Mouse (Mus musculus) ZHBTc4 (cell line): ENCODE data around the gene Dbn1.

Experiments
- DNase-seq: peaks from one replicate; pipeline ENCODE4 v3.0.0-alpha.2; 2011; ENCODE audit warnings: low read depth, low spot score

Gene Dbn1

DNA sequence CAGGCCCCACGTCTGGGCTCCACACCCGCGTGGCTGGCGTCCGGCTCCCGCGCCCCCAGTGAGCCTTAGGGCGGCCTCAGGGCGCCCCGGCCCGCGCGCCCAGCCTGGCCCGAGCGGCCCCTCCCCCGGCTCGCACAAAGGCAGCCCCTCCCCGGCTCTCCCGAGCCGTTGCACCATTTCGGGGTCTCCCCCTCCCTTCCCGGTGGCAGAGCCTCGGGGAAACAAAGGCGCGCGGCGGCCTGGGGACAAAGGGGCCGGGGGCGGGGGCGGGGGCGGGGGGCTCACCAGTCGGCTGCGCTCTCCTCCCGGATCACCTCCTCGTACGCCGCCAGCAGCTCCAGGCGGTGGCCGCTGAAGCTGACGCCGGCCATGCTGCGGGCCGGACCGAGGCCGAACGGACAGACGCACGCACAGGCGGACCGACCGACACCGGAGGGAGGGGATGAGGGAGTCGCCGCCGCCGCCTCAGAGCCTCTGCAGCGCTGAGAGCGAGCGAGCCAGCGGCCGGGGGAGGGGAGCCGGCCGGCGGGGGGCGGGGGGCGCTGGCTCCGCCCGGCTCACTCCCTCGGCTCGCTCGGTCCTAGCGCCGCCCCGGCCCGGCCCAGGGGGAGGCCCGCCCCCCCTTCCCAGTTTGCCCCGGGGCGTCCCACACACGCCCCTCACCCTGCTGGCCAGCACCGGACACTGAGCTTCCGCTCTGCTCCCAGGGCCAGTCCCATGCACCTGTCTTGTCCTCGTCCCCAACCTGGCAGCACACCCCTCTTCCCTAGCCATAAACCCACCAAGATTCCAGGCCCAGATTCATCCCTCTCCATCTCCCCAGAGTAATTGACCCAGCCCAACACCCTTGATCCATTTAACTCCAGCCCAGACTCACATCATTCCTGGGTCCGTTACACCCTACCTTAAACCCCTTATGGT lies at the start of gene Dbn1:
Dbn1 (minus strand) TSS at position 534 of the 921 bp plus-strand sequence.
- DNase-seq = peak; percentile 32

DNA sequence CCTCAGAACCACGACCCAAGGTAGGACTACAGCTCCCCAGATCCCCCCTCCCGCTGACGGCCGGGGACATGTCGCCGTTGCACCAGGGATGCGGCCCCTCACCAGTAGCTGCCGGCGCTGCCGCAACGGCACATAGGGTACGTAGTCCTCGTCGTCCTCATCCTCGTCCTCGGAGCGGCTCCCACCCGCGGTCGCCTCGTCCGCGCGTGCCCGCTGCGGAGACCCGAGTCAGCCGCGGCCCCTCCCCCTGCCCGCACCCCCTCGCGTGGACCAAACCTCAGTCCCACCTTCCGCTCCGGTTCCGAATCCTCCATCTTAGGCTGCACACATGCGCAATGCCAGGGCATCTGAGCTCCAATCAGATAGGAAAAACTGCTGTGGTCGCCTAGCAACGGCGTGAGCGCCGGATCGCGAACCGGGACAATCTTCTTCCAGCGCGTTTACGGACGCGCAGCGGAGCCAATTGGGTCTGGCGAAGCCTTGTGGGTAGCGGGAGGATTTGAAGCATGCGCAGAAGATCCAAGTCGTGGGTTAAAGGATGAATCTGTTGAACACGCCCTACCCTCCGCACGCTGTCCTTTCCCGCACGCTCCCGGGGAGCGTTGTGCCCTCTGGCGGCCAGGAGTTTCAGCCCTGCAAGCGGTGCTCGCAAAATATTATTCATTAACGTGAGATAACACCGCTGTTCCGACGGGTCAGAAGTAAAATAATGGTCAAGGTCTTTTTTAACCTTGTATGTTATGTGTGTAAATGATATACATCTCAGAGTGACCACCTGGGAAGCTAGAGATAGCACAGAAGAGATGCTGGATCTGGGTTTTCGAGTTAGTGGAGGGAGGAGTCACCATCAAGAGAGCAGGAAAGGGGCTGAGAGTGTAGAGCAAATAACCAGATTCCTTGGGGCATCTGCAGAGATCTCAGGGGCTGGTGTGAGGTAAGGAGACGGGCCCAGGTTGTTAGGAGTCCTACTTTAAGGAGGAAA lies 48.6 kb upstream of the Dbn1 start, which contains the start of gene Ddx41:
Ddx41 (minus strand) TSS at position 465 of the 982 bp plus-strand sequence.
- DNase-seq = peak; percentile 100

DNA sequence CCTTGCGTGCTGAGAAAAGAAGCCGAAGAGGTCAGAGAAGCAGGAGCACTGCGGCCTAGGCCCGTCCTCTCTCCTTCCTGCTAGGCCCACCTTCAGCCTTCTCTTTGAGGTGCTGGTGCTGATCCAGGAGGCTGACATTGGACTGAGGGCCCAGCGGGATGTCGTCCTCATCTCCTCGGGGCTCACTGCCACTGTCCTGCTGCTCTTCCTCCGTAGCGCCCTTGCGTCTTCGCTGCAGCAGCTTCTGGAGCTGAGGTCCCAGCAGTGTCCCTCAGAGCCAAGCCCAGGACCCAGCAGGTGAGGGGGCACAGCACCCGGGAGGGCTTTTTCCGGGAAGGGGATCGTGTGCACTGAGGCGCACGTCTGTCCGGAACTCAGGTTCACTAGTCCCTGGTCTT lies 47.9 kb upstream of the Dbn1 start:
- DNase-seq = no peak

DNA sequence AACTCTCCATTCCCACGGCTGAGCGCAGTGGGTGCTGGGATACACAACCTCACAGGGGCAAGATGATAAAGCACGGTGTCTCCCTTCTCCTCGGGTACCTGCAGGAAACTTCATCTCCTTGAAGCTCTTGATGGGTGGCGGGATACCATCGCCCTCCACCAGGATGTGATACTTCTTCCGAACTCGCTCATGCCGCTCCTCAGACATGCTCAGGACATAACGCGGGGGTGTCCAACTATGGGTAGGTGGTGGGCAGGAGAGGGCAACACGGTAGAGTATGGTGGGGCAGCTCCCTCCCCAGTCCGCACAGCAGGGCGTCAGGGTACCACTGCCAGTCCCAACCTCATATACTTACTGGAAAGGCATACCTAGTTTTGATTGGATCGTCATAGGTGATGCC lies 47.3 kb upstream of the Dbn1 start:
- no peak for DNase-seq

DNA sequence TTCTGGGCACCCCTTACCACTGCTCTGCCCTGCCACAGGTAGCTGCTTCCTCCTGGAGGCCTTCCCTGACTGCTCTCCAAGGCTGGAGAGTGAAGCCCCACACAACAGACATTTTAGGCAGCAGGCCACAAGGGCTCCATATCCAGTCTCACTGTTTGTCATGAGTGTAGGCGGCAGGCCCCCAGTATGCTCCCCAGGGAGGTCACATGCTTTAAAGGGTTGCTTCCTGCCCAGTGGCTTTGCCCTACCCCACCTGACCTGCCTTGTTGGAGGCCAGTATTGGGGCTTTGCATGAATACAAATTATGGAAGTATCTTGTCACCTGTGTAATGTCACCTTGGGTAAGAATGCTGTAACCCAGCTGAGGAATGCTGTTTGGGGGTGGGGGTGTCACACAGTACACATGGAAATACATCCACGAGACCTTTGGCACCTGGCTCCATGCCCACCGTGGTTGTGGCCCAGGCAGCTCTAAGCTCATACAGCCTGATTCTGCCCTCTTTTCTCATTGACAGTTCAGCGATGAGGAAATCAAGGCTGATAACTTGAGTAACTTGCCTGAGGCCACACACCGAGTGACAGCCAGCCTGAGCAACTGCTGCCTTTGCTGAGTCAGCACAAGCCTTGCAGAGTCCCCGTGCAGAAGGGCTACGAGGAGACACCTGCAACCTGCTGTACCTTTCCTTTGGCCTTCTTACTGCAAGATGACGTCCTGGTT lies 41.4 kb upstream of the Dbn1 start, which contains the start of gene Dok3:
Dok3 (minus strand) TSS at position 99 of the 718 bp plus-strand sequence.
- DNase-seq = no peak

DNA sequence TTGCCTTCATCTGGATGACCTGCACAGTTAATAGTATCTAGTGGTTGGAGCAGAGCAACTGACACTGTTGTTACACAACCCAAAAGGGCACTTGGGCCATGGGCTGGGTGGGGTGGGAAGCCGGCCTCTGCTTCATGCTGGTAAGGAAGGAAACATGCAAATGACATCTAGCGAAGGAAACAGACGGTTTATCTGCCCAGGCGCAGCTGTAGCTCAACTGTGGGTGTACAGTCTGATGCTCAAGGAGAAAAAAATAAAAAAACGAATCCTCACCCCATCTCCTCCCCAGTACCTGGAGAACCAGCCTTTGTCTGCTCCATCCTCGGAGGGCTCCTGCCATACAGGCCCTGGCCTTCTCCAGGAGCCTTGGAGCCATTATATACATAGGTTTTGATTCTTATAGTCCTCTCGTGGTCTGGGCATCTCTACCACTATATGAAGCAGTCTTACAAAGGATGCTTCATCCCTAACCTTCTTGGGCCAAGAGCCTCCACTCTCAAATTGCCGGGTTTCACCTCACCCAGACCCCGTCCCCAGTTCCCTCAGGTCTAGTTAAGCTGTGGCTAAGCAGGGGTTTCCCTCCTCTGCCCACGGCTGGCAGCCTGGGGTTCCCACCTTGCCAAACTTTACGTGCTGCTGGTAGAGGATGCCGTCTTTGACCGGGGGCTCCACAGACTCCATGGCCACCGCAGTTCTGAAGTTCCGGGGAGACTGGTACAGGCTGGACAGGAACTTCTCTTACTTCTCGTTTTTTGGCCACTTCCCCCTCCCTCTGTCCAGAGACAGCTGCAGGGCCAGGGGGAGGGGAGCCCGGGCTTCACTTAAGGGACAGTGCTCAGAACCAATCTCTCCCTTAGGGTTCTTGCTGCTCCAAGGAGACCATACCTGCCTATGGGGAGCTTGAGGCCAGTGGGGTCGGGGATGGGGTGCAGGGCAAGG lies 40.2 kb upstream of the Dbn1 start:
- DNase-seq = no peak

DNA sequence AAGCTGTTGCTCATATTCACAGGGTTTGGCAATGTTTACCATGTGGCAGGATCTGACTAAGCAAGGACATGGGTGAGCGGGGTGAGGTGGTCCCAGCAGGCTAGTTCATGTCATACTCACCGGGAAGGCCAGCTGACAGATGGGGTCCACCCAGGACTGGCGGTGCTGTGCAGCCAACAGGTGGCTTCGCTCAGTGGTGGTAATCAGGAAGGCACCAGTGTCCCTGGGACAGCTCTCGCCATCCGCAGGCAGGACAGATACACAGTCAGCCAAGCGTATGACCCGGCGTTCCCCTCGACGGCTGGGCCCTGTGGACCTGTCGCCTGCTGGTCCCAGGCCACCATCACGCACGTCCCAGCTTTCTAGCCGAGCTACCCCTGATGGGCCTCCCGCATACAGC lies 39.3 kb upstream of the Dbn1 start:
- DNase-seq = no peak

DNA sequence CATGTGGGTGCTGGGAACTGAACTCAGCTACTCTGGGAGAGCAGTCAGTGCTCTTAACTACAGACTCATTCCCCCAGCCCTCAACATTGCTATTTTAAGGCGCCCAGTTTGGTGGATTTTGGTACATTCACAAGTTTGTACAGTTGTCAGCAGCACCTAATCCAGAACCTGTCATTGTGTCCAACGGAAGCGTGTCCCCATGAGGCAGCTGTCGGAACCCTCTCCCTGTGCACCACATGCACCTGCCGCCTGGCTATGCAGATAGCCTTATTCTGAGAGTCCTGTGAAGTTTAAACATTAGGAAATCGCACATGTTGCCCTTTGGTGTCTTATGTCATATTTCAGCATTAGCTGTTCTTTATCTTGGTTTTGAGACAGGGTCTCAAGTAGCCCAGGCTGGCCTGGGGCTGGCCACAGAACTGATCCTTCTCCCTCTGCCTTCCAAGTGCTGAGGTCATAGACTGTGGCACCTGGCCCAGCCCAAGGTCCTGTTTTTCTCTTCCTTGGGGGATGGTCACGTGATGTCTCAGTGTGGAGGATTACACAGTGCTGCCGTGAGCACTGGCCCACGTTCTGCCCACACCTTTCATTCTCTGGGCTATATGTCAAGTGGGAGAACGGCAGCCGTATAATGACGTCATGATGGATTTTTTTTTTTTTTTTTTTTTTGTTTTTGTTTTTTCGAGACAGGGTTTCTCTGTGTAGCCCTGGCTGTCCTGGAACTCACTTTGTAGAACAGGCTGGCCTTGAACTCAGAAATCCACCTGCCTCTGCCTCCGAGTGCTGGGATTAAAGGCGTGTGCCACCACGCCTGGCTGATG lies 38.0 kb upstream of the Dbn1 start:
- no peak for DNase-seq

DNA sequence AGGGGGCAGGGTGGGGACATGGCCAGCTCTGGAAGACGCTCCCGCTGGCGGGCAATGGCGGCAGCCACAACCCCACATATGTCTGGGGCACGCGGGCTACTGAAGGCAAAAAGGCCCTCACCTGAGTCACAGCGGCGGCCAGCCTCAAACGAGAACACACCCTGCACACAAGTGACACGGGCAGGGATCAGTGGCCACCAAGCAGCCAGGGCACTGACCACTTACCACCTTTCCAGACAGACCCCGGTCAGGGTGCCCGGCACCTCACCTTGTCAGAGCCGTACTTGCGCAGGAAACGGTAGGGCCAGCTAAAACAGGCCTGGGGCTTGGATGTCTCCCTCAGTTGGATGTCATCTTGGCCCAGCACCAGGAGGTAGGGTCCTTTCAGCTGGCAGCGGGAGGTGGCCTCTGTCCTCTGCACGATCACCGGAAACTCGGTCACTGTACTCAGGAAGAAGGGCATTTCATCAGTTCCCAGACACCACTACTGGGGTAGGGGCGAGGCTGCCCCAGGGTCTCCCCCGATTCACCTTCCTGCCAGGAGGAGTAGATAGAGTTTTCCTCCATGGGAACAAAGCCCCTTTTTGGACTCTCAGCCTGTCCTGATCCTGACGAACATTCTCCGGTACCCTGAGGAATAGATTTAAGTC lies 36.2 kb upstream of the Dbn1 start:
- no peak for DNase-seq

DNA sequence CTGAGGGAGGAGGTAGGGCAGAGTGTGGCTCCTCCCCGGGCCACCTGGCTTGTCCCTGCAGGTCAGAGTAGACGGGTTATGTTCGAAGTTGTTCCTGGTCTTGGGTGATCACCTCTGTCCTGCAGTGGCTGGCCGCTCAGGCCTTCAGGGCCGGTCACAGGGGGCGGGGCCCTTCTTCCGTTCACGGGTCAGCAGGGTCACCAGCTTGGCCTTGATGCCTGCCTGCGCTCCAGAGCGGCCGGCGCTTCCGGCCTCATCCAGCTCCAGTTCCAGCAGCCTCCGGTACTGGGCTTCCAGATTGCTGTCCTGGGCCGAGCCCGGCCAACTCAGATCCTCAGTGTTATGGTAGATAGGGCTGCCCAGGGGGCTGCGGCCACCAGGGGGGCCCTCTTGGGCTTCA lies 35.4 kb upstream of the Dbn1 start:
- DNase-seq = no peak

DNA sequence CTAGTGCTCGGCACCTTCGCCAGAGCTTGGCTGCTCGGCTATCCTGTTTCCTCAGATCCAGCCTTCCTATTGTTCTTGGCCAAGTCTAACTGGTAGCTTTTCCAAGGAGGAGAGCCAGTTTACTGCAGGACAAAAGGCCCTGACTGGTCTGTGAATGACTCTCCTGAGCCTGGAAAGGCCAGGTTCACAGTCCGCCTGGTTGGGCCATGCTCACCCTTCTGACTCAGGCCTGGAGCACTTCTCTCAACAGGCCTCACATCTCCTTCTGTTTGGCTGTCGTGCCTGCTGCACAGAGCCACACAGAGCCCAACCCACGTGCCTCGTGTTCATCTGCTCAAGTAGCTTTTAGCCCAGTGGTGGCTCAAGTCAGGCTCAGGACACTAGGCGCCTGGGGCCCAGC lies 34.8 kb upstream of the Dbn1 start:
- DNase-seq = peak; percentile 64

DNA sequence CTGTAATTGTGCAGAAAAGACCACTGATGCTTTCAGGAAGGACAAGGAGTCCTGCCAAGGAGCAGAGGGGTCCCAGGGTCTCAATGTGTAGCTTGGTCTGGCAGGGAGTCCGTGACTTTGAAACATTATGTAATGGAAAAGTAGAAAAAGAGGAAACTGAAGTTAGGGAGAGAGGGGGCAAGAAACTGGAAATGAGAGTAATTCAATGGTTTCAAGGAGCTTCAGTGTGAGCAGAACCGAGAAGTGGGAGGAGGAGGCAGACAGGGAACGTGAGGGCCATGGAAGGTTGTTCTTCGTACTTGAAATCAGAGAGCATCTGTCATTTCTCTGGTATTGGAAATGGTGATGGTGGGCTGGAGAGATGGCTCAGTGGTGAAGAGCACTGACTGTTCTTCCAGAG lies 31.7 kb upstream of the Dbn1 start:
- DNase-seq = no peak

DNA sequence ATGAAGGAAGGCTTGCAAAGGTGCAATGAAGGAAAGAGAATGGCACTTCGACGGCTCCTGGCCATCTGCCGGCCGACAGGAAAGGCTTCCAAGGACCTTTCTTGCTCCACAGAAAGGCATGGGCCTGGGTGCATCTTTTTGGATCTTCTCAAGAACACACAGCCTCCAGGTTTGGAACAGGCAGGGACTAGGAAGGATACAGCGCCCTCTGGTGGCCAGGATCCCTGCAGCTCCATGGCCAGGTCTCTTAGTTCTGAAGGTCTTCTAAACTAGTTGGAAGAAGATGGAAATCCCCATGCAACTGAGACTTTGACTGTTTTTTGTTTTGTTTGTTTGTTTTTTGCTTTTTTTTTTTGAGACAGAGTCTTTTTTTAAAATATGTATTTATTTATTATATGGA lies 29.0 kb upstream of the Dbn1 start:
- DNase-seq = peak; percentile 89

DNA sequence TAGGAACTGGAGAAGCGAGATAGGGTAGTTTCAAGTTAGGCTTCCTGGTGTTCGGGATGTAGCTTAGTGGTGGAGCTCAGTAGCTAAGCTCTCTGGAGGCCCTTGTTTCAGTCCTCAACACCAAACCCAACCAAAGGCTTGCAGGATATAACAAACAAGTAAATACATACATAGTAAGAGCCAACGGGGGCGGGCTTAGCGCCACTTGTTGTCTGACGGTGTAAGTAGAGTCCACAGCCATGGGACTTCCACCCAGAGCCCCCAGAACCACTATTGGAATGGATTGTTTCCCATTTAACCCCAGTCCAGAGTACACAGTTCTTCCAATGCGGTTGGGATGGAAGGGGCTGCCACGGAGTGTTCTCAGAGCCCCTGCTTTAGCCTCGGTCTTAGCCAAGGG lies 25.9 kb upstream of the Dbn1 start:
- no peak for DNase-seq

DNA sequence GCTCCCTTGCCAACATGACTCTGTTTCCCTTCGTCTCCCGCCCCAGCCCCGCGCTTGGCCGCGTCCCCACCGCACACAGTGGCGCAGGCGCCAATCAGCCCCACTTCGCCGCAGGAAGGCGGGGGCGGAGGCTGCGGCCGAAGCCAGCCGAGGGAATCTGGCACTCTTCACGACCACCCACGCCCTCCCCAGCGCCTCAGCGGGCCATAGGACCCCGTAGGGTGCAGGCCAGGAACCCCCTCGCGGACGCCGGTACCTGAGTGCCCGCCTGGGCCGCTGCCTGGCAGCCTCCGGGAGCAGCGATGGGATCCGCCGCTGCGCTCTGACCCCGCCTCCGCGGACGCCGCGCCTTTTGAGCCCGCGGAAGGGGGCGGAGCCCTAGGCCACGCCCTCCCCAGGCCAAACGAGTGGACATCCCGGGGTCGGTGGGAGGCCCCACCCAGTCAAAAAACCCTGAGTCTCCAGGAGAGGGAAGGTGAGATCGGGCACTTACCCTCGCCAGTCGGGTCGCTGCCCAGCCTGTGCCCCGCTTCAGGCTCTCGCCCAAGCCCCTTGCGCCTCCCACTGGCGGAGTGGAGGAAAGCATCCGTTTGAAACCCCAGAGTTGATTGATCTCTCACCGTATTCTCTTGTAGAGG lies 25.3 kb upstream of the Dbn1 start, which contains the start of gene Pdlim7:
Pdlim7 (minus strand) TSS at position 566 of the 638 bp plus-strand sequence.
- peak; percentile 92 for DNase-seq

DNA sequence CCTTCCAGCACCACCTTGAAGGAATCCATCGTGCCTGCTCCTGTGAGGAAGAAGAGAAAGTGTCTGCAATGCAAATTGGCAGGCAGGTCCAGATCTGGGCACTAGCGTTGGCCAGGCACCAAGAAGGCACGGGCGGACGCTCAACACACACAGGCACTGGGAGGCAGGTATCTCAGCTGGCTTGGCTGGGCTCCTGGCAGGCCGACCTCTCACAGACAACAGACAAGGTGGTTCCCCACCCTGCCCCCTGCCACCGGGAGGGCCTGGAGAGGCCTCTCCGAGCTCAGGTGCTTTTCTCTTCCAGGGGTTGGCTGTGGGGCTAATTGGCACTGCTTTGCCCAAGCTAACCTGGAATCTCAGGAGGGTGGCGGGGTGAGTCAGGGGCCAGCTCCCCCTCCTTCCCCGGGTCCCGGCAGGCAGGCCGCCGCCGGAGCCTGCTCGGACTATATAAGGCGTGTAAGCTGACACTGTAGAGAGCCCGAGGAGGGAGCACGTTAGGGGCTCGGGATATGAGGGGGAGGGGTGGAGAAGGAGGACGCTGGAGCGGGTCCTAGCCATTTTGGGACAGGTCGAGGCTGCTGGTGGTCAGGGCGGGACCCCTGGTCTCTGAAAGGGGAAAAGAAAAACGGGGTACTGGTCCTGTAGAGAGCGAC lies 24.6 kb upstream of the Dbn1 start:
- peak; percentile 55 for DNase-seq

DNA sequence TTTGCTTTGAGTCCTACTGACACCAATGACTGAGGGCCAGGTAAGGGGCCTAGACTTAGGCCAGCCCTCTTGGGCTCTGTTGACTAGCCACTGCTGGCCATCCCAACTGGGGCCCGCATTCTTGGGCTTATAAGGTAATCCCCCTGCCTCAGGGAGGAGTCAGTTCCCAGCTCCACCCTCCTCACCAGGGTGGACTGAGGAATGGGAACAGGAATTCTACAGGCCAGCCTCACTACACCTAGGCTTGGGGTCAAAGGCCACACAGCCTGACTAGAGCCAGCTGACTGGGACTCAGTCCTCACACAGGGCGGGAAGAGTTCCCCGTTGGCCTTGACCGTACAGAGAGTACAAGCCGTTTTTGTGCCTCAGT lies 23.6 kb upstream of the Dbn1 start:
- DNase-seq = no peak
